Mouse (Mus musculus): ENCODE results near the gene Ttpal. TPM values are rescaled to one million over a fixed set of nuclear protein-coding genes. Genes with fewer than 3 reads are reported as not detected.

The Ttpal gene
- 17.0 TPM for polyA plus RNA-seq (2014; fragmentation: Illumina TruSeq; extraction: RNeasy Lipid Tissue Mini Kit (QIAGEN cat#74804); ENCODE audit: low read depth, low replicate concordance)

GRCm38 (mm10) chr2:163602101-163602971, at the start of gene Ttpal:
Gene Ttpal, plus strand, starts transcription at chr2:163602314.

DNA sequence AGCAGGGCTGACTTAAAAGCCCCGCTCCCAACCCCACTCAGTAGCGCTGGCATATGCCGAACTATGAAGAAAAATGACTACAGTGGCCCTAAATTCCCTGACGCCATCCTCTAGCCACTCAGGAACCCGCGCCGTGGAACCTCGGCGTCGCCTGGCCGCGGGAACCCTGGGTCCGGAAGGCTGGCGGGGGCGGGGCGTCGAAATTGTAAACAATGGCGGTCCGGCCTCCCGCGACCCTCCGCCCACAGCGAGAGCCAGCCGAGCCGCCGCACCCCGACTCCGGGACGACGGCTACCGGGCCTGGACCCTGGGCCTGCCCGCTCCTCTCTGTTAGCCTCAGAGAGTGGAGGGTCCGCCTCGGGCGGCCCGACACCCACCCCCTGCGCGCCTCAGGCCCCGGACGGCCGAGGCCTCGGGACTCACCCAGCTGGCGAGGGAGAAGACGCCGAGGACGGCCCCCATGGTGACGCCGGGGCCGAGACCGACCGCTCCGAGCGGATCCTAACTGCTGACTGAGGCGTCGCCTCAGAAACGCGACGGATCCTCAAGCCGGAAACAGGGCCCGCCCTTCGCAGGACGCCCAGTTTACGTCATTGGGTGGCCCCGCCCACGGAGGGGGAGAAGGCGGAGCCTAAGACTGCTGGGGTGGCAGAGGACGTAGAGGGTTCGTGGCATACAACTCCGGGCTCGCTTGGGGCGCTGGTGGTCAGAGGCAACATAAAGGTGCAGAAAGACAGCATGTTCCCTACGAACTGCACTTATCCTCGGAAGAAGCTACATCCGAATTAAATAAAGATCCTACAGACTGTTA, 42.7 kb downstream of the Ttpal start, which contains the start of gene Serinc3:
Gene Serinc3 (minus strand): TSS at position 557 of the 811 bp plus-strand sequence.

DNA sequence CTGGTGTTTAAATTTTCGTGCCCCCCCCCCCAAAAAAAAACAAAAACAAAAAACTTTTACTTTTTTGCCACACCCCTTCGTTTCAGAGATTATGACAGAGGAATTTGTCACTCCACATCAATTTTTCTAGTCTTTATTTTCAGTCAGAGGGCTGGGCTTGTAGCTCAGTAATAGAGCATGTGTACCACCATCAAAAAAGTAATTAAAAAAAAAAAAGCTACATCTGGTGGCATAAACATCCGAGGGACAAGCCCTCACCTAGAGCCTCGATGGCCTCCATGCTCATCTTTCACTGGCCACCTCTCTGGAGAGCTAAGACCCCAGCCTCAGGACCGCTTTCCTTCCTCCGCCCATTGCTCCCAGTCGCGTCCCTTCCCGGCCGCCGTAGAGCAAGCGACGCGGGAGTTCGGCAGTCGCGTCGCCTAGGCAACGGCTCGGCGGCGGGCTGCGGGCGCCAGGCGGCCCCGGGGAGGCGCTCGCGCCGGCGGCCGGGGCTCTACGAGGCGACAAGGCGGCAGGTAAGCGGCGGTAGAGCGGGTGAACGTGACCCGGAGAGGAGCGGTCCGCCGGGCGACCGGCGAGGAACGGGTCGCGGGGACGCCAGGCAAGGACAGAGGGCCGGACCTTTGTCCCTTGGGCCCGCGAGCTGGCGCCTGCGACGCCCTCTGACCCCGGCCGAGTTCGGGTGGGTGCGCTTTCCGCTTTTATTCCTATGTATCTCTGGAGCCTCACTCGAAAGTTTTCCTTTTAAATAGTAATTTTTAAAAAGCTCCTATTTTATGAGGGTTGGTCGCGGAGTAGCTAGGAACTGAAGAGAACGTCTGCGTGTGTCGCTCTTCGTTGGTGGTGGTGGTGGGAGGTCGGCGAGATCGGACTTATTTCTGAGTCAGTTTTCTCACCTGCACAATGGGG, 56.1 kb downstream of the Ttpal start, which contains the start of gene Pkig:
Gene Pkig (plus strand): TSS at position 412 of the 912 bp plus-strand sequence.

Other genes starting within 250 kb of the Ttpal start
- not detected for gene Jph2, start 204.3 kb upstream of the Ttpal start, polyA plus RNA-seq (2014; fragmentation: Illumina TruSeq; extraction: RNeasy Lipid Tissue Mini Kit (QIAGEN cat#74804); ENCODE audit: low read depth, low replicate concordance)
- gene Oser1, start 177.6 kb upstream of the Ttpal start, polyA plus RNA-seq (2014; fragmentation: Illumina TruSeq; extraction: RNeasy Lipid Tissue Mini Kit (QIAGEN cat#74804); ENCODE audit: low read depth, low replicate concordance): 39.3 TPM
- not detected for gene Gdap1l1, start 163.8 kb upstream of the Ttpal start, polyA plus RNA-seq (2014; fragmentation: Illumina TruSeq; extraction: RNeasy Lipid Tissue Mini Kit (QIAGEN cat#74804); ENCODE audit: low read depth, low replicate concordance)
- gene Fitm2, start 129.7 kb upstream of the Ttpal start, polyA plus RNA-seq (2014; fragmentation: Illumina TruSeq; extraction: RNeasy Lipid Tissue Mini Kit (QIAGEN cat#74804); ENCODE audit: low read depth, low replicate concordance): 14.3 TPM
- gene R3hdml, start 110.0 kb upstream of the Ttpal start, polyA plus RNA-seq (2014; fragmentation: Illumina TruSeq; extraction: RNeasy Lipid Tissue Mini Kit (QIAGEN cat#74804); ENCODE audit: low read depth, low replicate concordance): not detected
- 137 TPM for gene Hnf4a, start 95.5 kb upstream of the Ttpal start, polyA plus RNA-seq (2014; fragmentation: Illumina TruSeq; extraction: RNeasy Lipid Tissue Mini Kit (QIAGEN cat#74804); ENCODE audit: low read depth, low replicate concordance)
- gene Serinc3, start 42.8 kb downstream of the Ttpal start, polyA plus RNA-seq (2014; fragmentation: Illumina TruSeq; extraction: RNeasy Lipid Tissue Mini Kit (QIAGEN cat#74804); ENCODE audit: low read depth, low replicate concordance): 710 TPM
- 42.2 TPM for gene Pkig, start 56.1 kb downstream of the Ttpal start, polyA plus RNA-seq (2014; fragmentation: Illumina TruSeq; extraction: RNeasy Lipid Tissue Mini Kit (QIAGEN cat#74804); ENCODE audit: low read depth, low replicate concordance)
- gene Ada, start 147.9 kb downstream of the Ttpal start, polyA plus RNA-seq (2014; fragmentation: Illumina TruSeq; extraction: RNeasy Lipid Tissue Mini Kit (QIAGEN cat#74804); ENCODE audit: low read depth, low replicate concordance): 0.61 TPM
- not detected for gene Ccn5, start 218.5 kb downstream of the Ttpal start, polyA plus RNA-seq (2014; fragmentation: Illumina TruSeq; extraction: RNeasy Lipid Tissue Mini Kit (QIAGEN cat#74804); ENCODE audit: low read depth, low replicate concordance)